Mouse (Mus musculus) lung, postnatal 0 days (tissue): ENCODE results near the gene Daxx. TPM values are rescaled to one million over a fixed set of nuclear protein-coding genes. Genes with fewer than 3 reads are reported as not detected.
"Not testable (repeated sequence)": the region's sequence is repeated elsewhere in the genome, so short reads cannot be mapped to it uniquely, and the experiment has no call there.

Experiments used
- ATAC-seq: fragments of 200-750 bp; cut with Nextera tagmentation; 2 replicates; pipeline ENCODE4 v1.8.0; 2017; ENCODE audit warnings: moderate library complexity
- DNase-seq: peaks from one replicate; pipeline ENCODE4 v3.0.0-alpha.2; 2016; ENCODE audit warnings: low spot score
- H3K27ac ChIP-seq: fragments of 300-500 bp; sonication (generic); 2 replicates; pipeline ENCODE4 v1.5.1; 2014; ENCODE audit warnings: antibody characterized with exemption, mild to moderate bottlenecking, low read length, mixed read lengths
- H3K27me3 ChIP-seq: fragments of 300-500 bp; sonication (generic); replicated peaks from 2 replicates; pipeline ENCODE4 v1.6.1; 2014; ENCODE audit warnings: low read length, mixed read lengths; ENCODE audit not compliant: insufficient read depth
- H3K36me3 ChIP-seq: fragments of 300-500 bp; sonication (generic); 2 replicates; pipeline ENCODE4 v1.6.1; 2014; ENCODE audit warnings: low read length, mixed read lengths; ENCODE audit not compliant: insufficient read depth
- H3K4me1 ChIP-seq: fragments of 300-500 bp; sonication (generic); 2 replicates; pipeline ENCODE4 v1.6.1; 2014; ENCODE audit warnings: antibody characterized with exemption, low read depth, low read length, mixed read lengths; ENCODE audit not compliant: insufficient read depth
- H3K4me2 ChIP-seq: fragments of 300-500 bp; sonication (generic); replicated peaks from 2 replicates; pipeline ENCODE4 v1.6.1; 2014; ENCODE audit warnings: low read depth, mild to moderate bottlenecking, low read length, moderate library complexity, mixed read lengths
- H3K4me3 ChIP-seq: fragments of 300-500 bp; sonication (generic); 2 replicates; pipeline ENCODE4 v1.5.1; 2014; ENCODE audit warnings: low read depth, low read length
- H3K9ac ChIP-seq: fragments of 300-500 bp; sonication (generic); replicated peaks from 2 replicates; pipeline ENCODE4 v1.6.1; 2014; ENCODE audit warnings: low read depth, mild to moderate bottlenecking
- H3K9me3 ChIP-seq: fragments of 300-500 bp; sonication (generic); 2 replicates; pipeline ENCODE4 v1.6.1; 2016; ENCODE audit warnings: low read length, mixed read lengths
- CTCF ChIP-seq: IDR thresholded peaks from 2 replicates; pipeline ENCODE4 v1.5.1; 2016; ENCODE audit warnings: antibody characterized with exemption, mild to moderate bottlenecking
- EP300 ChIP-seq: IDR thresholded peaks from 2 replicates; pipeline ENCODE4 v1.6.1; 2016; ENCODE audit warnings: antibody characterized with exemption, mild to moderate bottlenecking, control low read depth
- WGBS: fragments of 180-500 bp; shearing (Covaris S2); extraction: QIAGEN DNeasy Blood & Tissue Kit; methylation state at CpG from one replicate; pipeline ENCODE4 v1.1.7; 2014; 5-methylcytosine and 5-hydroxymethylcytosine counted together
- polyA plus RNA-seq: library from polyadenylated mRNA; unstranded; fragments of >200 nt; fragmentation: Nextera tagmentation; extraction: Ambion mirVana; gene quantifications from 2 replicates; pipeline ENCODE4 v1.2.1, GENCODE M21; 2015

Daxx gene
- polyA plus RNA-seq, 1 experiment from 2014 or later = 23.9 TPM

DNA sequence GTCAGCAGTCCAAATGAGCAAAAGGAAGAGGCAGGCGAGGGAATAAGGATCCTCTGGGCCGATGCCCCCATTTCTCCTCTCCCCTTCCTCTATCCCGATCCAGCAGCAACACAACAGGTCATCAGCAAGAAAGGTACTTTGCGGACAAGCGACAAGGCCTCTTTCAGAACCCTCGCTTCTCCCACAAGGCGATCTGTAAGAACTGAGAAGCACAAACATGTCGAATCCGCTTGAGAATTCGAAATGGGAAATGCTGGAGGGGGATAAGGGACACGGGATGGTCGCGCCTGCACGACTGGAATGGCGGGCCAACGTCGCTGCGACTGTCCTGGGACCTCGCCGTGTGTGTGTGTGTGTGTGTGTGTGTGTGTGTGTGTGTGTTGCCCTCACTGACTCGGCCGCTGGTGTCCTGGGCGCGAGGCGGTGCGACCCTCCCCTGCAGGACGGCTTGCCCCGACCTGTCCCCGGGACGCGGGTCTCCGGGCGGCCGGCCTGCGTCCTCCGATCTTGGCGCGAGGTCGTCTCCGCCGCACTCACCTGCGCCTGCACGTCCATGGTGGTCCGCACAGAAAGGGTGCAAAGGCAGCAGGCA is 19.2 kb upstream of the Daxx start:
- Histone ChIP-seq H3K4me2 (peak overlapping the region; percentile 66), H3K4me3 (peak overlapping the region; percentile 55)
- not testable (repeated sequence) for H3K9me3 ChIP-seq, DNase-seq, H3K9ac ChIP-seq, H3K27me3 ChIP-seq, H3K27ac ChIP-seq, H3K36me3 ChIP-seq, H3K4me1 ChIP-seq, ATAC-seq
- 0% methylated on average over 22 of the region's 44 CpGs for WGBS

DNA sequence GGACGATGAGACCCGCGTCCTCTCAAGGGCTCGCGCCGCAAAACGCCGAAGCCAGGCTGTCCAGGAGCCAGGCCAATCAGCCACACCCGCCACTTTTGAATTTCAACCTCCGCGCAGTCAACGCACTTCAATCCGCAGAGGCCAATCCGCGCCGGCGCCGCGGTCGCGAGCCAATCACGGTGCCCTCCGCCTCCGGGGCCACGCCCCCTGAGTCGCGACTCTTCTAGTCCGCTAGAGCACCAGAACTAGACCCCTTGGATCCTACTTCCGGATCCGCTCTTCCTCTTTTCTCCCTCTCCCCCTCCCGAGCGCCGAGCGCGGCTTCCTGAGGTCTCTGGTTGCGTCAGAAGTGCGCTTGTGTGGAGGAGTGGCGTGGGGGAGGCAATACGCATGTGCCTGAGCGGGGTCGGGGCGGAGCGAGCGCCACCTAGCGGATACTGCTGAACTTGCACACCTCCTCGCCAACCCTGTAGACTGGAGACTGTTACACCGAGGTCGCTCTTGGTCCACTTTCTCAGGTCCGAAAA is 18.6 kb upstream of the Daxx start, which contains the start of gene Kifc1:
Gene Kifc1, minus strand, starts transcription at position 129 of the 527 bp plus-strand sequence.
- H3K27me3 ChIP-seq = no peaks in the 10 kb centered on the region
- peak within 1 kb of the TSS; percentile 66 for H3K4me2 ChIP-seq
- no peaks in the 10 kb centered on the region for H3K36me3 ChIP-seq
- no peak within 1 kb of the TSS for H3K9ac ChIP-seq
- peak within 1 kb of the TSS; percentile 55 for H3K4me3 ChIP-seq
- no peaks in the 10 kb centered on the region for H3K4me1 ChIP-seq
- H3K9me3 ChIP-seq = no peaks in the 10 kb centered on the region
- under 1% methylated on average over 47 of the region's 49 CpGs for WGBS
- ATAC-seq (peak; percentile 100), DNase-seq (peak; percentile 100)
- TF ChIP-seq CTCF = peak; percentile 100
- no peak for TF ChIP-seq EP300
- H3K27ac ChIP-seq = no peak within 1 kb of the TSS

DNA sequence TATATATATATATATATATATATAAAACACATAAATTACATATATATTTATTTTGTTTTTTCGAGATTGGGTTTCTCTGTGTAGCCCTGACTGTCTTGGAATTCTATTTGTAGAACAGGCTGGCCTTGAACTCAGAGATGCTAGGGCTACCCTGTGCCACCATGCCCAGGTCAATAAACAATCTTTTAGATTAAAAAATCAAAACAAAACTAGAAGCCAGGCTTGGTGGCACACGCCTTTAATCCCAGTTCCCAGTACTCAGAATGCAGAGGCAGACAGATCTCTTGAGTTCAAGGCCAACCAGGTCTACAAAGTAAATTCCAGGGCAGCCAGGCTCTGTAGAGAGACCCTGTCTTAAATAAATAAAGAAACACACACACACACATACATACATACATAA is 17.9 kb upstream of the Daxx start:
- no peak for TF ChIP-seq CTCF
- no peak for TF ChIP-seq EP300
- 58% methylated on average over 2 of the region's 2 CpGs for WGBS

DNA sequence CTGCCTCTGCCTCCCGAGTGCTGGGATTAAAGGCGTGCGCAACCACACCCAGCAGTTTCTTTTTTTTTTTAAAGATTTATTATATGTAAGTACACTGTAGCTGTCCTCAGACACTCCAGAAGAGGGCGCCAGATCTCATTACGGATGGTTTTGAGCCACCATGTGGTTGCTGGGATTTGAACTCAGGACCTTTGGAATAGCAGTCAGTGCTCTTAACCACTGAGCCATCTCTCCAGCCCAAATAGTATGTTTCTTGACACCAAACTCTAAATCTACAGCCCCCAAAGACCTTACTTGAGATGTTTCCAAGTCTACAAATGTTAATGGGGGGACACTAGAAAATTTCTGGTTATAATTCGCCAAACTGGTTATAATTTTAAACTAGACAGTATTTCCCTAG is 17.3 kb upstream of the Daxx start:
- not testable (repeated sequence) for H3K27ac ChIP-seq, H3K4me2 ChIP-seq, DNase-seq, ATAC-seq, H3K9me3 ChIP-seq, H3K27me3 ChIP-seq, H3K4me3 ChIP-seq, H3K4me1 ChIP-seq, H3K9ac ChIP-seq, H3K36me3 ChIP-seq
- 64% methylated on average over 6 of the region's 6 CpGs for WGBS
- TF ChIP-seq CTCF = 0 out of 2 replicates have a peak, but pooled peaks have one; percentile 3

More for the DNA sequence above, 17.9 kb upstream of the Daxx start:
- Histone ChIP-seq H3K27ac (no peak overlapping the region), H3K4me3 (no peak overlapping the region), H3K4me2 (no peak overlapping the region), H3K9me3 (no peaks in the 10 kb centered on the region), H3K9ac (no peak overlapping the region), H3K27me3 (no peaks in the 10 kb centered on the region), H3K4me1 (no peaks in the 10 kb centered on the region), H3K36me3 (no peaks in the 10 kb centered on the region)
- no peak for ATAC-seq
- DNase-seq = no peak

DNA sequence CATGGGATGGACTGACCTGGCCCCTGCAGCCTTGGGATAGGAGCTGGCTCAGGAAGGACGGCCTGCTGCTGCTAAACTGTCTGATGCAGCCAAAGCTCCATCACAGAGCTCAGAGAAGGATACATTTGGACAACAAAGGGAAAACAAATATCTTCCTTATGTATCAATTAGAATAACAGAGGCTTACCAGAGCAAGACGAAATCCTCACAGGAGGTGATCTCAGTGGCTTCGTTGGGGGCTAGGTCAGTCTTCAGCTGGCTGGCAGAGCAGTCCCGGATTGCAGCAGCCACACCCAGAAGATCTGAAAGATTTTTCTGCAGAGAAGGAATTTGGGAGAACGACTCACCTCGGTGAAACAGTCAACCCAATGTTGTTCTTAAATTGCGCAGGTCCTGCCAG is 16.8 kb upstream of the Daxx start:
- H3K9ac ChIP-seq = no peak overlapping the region
- no peaks in the 10 kb centered on the region for H3K27me3 ChIP-seq
- ATAC-seq (no peak), DNase-seq (no peak)
- no peaks in the 10 kb centered on the region for H3K9me3 ChIP-seq
- no peaks in the 10 kb centered on the region for H3K4me1 ChIP-seq
- no peak overlapping the region for H3K27ac ChIP-seq
- WGBS = 24% methylated on average over 7 of the region's 7 CpGs
- TF ChIP-seq CTCF (no peak), EP300 (no peak)
- H3K4me3 ChIP-seq = no peak overlapping the region
- no peak overlapping the region for H3K4me2 ChIP-seq
- H3K36me3 ChIP-seq = no peaks in the 10 kb centered on the region

DNA sequence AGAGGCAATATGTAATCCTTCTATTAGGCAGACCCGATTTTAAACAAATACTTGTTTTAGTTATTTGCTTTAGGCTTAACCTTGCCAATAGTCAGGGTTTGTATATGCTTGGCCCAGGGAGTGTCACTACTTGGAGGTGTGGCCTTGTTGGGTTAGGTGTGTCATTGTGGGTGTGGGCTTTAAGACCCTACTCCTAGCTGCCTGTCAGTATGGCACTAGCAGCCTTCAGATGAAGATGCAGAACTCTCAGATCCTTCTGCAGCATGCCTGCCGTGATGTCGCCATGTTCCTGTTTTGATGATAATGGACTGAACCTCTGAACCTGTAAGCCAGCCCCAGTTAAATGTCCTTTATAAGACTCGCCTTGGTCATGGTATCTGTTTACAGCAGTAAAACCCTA is 16.2 kb upstream of the Daxx start:
- ATAC-seq, H3K27me3 ChIP-seq, H3K27ac ChIP-seq, H3K36me3 ChIP-seq, H3K4me3 ChIP-seq, H3K9ac ChIP-seq, DNase-seq, H3K9me3 ChIP-seq, H3K4me1 ChIP-seq, H3K4me2 ChIP-seq: not testable (repeated sequence)
- 65% methylated on average over 4 of the region's 4 CpGs for WGBS
